Mouse (Mus musculus): Measurements from ENCODE around the gene Ttc16.

DNA sequence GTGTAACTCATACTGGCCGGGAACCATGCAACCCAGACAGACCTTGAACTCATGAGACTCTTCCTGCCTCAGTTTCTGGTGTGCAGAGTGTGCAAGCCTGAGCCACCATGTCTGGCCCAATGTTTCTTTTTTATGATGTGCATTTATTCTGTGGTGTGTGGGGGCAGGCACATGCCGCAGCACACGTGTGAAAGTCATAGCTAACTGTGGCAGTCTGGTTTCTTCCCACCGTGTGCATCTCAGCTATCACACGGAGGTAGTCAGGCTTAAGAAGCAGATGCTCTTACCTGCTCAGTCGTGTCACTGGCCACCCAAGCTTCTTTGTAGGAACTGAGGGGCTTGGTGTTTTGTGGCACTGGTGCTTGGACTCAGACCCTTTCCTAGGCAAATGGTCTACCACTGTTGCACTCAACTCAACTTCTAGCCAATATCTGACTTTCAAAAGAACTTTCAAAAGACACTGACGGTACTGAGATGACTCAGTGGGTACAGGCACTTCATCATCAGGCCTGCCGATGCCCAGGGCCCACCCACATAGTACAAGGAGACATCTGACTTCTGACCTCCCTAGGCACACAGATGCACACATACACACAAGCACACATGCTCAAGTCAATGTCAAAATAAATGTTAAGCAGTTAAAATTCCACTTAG, 2.7 kb downstream of the Ttc16 start:
- TF ChIP-seq POLR2A (IDR thresholded peaks at IDR 0.05; ENCODE audit: low read depth, low read length): no peak
- no peak for TF ChIP-seq CTCF (conservative IDR thresholded peaks at IDR 0.05; ENCODE audit: insufficient read depth, insufficient read length, low read depth, low read length)

Measured in kidney, adult 2 months (tissue).